Mouse (Mus musculus): Measurements from ENCODE around the gene Irak1bp1.

Gene Irak1bp1

DNA sequence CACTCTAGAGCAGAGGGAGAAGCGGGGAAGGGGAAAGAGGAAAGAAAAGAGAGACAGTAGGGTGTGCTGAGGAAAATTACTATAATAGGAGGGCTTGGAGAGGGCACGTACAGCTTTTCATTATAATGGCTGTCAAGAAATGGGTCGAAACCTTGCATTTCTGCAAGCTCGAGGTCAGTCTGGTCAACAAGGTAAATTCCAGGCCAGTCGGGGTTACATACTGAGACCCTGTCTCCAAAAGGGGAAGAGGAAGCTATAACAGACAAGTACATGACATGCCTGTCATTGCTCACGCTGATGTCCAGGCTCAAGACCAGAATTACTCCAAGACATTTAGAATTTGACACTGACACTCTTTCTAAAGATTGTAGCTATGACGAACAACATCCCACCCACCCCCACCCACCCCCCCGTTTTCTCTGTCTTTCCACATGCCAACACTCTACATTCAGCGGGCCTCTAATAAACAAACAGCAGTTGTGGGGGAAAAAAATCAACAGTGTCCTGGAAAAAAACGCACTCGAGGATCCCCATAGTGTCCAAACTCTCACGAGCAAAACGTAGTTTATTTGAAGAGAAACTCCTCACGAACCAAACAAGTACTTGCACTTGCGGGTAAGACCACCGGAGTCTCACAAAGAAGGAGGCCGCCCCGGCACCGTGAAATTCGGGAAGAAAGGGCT lies at the start of gene Irak1bp1:
Gene Irak1bp1 (plus strand): TSS at position 534 of the 683 bp plus-strand sequence.
- 10% methylated on average over 20 of the region's 20 CpGs for WGBS

DNA sequence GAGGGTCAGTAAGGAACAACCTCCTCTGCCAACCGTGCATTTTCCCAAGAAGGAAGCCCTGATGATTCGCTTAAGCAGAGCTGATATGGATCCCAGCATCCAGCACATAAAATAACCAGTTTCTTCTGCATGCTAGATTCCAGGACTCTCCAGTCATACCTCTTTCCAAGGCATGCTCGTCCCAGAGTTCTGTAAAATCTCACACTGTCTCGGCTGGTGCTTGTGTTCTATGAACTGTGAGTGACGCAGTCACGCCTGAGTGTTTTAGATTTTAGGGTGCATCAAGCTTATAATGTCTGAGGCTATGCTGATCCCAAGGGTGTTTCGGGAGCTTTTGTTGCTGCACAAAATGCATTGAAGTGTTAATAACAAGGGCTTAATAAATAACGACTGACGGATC lies 41.0 kb upstream of the Irak1bp1 start:
- 46% methylated on average over 9 of the region's 9 CpGs for WGBS

DNA sequence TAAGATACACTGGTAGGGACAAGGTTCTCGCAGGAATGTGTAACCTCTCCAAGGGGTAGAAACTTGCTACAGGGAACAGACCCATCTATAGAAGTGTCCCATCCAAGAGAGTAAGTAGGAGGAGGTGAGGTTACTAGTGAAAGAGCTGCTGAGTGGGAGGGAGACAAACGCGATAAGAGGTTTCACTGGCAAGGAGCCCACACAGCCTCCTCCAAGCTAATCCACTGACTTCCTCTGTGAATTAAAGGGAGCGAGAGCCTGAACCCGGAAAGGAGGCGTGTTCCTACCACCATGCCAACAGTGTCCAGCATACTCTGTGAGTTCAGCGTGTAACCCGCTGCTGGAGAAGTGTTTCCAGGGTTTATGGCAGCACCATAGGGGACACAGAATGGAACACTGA lies 29.0 kb upstream of the Irak1bp1 start:
- WGBS, result 54% methylated on average over 8 of the region's 8 CpGs

DNA sequence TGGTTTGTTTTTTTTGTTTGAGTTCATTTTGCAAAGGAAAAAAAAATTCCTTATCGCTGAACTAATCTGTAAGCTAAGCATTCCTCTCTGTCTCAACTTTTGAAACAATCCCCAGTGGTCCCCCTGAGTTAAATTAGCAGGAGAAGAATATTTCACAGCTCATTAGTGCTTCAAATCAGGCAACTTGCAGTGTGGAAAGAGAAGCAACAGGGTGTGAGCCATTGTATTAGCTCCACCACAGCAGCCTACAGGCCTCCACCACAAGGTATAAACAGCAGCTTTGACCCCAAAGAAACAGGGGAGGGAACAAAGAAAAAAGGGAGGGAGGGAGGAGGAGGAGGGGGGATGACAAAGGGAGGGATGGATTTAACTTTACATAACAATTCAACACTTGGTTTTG lies 22.2 kb upstream of the Irak1bp1 start:
- 46% methylated on average over 1 of the region's 1 CpGs for WGBS

DNA sequence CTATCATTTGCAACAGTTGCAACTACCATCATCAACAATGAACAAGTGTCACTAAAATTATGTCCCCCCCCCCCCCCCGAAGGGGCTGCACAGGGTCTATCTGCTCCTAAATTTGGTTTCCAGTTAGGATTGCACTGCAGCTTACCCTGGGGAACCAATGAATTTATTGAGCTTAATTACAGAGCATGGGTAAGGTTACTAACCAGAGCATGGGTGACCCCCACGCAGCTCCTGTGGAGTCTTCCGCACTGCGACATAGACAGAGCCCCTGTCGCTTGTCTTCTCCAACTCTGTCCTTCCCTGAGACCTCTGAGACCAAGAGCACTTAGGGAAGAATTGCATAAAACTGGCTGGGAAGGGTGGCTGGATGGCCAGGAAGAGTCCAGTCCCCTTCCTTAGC lies 21.7 kb upstream of the Irak1bp1 start:
- WGBS, result 62% methylated on average over 5 of the region's 5 CpGs

DNA sequence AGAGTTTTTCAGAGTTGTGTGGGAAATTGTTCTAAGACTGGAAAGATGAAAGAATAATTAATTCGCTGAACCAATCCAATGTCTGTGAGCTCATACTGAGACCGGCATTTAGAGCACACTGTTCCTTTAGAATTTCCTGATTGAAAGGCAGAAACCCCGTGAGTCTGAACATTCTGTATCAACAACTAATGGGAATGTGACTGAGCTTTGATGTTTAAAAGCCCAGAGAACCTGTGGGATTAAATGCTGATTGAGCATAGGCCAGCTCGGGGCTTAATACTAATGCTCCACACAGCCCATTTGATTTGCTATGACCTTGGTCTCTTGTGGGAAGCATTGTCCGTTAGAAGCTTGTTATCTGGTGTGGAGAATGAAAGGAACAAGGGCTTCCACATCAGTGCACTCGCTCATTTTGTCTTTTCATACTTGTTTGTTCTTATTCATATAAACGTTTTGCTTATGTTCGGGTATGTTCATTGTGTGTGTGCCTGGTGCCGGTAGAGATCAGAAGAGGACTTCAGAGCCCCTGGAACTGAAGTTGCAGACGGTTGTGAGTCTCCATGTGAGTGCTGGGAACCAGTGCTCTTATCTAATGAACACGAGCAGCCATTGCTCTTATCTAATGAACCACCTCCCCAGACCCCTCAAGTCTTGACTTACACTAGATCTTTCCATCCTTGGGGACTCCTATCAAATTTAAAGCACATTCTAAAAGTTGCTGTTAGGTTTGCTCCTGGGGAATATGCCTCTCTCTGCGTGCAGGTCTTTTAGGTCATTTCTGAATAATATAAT lies 17.0 kb upstream of the Irak1bp1 start:
- 56% methylated on average over 12 of the region's 12 CpGs for WGBS

DNA sequence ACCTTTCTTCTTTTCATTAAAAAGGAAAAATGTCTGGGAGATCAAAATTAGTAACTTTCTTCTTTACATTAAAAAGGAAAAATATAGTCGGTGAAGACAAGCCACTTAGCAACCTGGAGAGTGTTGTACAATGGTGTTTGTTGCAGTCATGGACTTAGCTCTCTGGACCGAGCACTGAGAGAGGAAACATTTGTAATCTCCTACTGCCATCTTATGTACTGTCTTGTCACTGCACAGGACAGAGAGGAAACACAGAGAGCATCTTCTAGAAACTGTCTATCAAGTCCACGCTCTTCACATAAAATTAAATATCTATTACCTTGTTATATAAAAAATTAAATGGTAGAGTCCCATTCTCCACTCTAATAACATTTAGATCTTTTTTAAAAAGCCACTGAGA lies 14.8 kb upstream of the Irak1bp1 start:
- 26% methylated on average over 3 of the region's 3 CpGs for WGBS

DNA sequence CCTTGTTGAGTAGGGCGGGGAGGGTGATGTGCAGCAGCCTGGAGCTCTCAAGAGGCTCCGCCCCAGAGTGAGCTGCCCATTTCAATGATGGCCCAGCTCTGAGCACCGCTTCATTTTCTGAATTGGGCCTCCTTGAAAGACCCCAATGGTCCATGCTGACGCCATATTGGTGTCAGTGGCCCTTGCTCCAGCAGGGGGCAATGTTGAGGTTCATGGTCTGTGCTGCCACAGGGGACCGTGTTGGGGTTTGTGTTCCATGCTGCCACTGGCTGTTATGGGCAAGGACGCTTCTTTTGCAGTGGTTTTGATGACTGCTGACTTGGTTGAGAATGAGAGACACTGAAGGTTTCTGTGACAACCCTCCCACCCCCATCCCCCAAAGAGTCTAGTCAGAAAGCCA lies 2.9 kb upstream of the Irak1bp1 start:
- WGBS, result 95% methylated on average over 6 of the region's 6 CpGs

DNA sequence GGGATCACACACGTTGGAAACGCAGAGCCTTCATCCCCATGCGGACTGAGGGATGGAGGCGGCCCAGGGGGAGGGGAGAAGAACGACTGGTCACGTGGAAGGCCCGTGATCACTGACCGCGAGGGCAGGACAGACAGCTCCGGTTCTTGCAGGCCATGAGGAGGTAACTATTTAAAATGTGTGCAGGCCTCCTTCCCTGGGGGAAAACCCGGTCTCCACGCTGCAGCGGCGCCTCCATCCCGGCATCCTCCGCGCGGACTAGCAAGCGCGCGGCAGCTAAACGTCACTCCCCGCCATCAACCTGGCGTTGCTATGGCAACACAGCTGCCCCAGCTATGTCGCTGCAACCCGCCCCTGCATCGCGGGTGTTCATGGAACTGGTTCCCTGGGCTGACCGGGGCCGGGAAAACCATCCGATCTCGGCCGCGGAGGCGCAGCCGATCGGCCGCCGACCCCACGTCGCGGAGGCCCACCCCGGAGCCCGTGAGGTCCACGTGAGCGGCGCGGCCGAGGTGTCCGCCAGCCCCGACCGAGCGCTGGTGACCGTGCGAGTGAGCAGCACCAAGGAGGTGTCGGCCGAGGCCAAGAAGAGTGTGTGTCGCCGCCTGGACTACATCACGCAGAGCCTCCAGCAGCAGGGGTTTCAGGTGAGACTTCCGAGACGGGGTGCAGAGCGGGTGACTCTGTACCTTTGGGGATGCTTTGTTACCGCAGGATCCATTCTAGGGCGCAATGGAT lies 522 bp downstream of the Irak1bp1 start:
- under 1% methylated on average over 65 of the region's 65 CpGs for WGBS

DNA sequence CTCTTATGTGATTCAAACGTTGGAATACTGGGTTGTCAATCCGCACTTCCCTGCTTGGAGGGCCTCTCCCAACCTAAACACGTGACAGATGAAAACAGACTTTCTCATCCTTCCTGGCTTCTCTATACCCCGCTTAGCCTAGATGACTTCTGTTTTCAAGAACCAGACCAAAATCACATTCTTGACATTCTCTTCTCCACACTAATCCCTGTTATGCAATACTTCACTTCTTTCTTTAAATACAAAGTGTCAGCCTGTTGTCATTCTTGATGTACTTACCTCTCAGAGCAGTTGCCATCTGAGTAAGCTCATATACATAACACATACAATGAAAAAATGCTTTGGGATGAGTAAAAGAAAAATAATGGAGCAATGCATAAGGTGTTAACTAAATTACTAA lies 2.6 kb downstream of the Irak1bp1 start:
- 42% methylated on average over 4 of the region's 4 CpGs for WGBS

DNA sequence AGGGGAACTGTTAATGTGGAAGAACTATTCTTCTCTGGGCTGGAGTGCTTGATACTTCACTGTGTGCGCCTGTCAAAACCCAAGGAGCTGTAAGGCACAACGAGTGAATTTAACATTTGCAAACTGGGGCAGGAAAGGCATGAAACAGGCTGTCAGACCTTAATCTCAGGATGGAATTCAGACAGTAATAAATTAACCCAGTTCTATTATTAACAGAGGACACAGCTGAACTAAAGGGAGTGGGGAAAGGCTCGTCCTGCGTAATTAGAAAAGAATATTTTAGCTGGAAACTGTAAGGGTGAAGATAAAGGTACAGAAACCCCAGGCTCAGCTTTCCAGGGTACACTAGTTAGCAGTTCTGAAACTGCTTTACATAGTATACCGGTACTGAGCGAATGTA lies 6.6 kb downstream of the Irak1bp1 start:
- 60% methylated on average over 6 of the region's 6 CpGs for WGBS

DNA sequence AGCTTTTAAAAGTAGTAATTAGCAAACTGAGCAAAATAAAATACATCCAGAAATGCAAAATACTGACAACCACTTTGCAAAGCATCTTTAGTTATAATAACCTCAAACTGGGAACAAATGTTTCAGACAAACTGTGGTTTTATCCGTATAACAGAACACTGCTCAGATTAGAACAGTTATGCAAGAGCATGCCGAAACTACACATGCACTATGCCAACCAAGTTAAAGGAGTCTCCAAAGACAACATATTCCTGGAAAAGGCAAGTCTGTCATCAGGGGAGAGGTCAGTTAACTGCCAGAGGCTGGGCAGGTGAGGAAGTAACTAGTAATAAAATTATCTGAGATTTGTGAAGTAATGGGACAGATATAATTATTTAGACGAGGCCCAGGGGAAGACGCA lies 13.3 kb downstream of the Irak1bp1 start:
- 54% methylated on average over 4 of the region's 4 CpGs for WGBS

DNA sequence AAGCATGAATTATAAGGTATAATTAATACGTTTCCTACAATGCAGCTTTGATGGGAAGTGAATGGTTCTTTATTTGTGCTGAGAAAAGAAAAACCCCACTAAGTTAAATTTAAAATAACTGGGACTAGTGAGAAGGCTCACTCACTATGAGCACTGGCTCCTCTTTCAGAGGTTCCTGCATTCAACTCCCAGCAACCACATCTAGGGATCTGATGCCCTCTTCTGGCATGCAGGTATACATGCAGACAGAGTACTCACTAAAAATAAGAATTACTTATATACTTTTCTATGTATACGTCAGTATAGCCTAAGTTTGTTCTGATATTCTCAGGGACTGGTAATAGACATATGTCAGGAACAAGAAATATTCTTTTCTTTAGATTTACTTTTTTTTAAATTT lies 24.7 kb downstream of the Irak1bp1 start:
- 38% methylated on average over 2 of the region's 2 CpGs for WGBS

DNA sequence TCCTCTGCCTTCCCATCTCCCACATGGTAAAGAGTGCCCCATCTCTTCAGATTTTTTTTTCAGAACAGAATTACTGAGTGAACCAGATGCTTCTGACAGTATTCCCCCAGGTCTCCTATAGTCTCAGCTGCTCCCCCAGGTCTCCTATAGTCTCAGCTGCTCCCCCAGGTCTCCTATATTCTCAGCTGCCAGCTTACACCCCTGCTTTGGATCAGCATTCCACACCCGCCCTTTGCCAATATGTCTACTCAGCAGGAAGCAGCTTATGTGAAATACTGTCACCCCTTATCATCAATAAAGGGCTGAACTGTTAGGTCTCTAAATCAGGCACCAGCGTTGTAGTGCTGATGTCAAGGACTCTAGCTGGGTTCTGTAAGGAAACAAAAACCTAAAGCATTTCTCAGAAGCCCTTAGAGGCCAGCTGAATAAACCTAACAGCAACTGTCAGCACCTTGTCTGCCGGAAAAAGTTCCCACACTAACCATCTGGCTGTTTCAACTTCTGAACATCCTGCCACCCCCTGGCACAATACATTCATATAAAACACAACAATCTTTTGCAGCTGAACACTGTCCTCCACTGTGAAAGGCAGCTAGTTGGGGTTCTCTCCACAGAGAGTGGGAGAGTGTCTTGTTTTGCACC lies 25.8 kb downstream of the Irak1bp1 start:
- WGBS, result 25% methylated on average over 3 of the region's 3 CpGs

DNA sequence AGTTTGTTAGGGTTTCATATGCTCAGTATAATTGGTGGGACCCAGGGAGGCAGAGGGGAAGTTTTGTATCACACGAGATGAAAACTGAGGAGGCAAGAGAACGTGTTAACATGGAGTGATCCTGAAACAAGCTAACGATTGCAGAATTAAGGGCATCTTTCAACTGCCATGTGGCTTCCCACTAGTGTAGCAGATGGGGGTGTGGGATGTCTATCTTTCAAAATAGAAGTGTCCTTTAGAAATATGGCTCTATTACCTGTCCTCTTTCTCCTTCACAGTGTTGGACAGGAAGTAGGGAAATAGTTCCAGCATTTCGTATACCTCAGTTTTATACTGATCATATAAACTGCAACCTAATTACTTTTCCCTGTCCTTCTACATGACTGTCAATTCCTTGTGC lies 26.9 kb downstream of the Irak1bp1 start:
- 57% methylated on average over 4 of the region's 4 CpGs for WGBS

DNA sequence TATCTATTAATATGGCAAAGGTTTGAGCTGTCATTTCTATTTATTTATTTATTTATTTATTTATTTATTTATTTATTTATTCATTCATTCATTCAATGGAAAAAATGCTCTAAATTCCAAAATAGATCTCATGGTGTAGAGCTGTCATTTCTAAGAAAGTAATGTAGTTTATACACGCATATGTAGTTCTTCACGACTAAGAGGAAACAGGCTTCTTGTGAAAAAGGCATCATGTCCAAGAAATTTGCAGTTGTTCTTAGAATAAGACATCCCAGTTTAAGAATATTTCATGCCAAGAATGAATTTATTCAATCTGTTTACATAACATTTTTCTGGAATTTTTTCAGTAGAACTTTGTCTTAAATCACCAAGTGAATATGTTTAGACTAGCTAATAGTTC lies 31.5 kb downstream of the Irak1bp1 start:
- 56% methylated on average over 2 of the region's 2 CpGs for WGBS

DNA sequence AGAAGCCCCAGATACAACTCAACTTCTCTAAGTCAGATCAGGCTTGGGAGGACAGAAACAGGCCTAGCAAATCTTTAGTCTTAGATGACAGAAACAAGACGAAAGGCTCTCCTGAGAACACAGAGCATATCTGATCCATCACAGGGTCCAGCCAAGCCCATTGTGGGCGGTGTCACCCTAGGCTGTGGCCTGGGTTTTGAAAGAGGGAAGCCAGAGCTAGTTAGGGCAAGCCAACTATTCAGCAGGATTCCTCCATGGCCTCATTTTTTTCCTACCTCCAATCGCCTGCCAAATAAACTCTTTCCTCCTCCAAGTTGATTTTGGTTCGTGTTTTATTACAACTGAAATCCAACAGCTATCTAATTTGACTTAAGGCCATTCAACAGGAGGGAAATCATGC lies 32.0 kb downstream of the Irak1bp1 start:
- WGBS, result 60% methylated on average over 4 of the region's 4 CpGs

DNA sequence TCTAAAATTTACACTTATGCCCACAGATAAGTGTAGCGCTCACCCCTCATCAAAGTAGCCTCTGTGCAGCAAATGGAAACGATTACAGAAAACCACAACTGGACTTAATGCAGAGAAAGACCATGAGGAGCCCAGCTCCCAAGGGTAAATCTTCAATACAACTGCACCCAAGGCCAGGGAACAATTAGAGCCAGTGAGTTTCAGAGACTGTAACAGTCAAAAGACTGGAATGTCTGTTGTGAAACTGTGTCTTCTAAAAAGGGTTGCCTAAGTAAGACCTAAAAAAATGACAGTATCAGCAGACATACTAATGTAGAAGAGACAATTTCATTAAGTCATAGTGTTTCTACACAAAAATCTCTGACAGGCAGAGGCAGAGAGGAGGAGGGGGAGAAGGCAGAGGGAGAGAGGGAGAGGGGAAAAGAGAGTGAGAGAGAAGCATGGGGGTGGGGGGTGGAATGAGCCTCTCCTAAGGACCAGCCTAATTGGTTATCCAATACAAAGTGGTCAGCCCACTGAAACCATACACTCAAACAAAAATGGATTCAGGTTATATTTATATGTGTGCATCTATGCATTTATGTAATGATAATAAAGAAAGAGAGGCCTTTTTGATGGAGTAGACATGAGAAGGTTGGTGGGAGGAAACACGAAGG lies 32.6 kb downstream of the Irak1bp1 start:
- 67% methylated on average over 3 of the region's 3 CpGs for WGBS

DNA sequence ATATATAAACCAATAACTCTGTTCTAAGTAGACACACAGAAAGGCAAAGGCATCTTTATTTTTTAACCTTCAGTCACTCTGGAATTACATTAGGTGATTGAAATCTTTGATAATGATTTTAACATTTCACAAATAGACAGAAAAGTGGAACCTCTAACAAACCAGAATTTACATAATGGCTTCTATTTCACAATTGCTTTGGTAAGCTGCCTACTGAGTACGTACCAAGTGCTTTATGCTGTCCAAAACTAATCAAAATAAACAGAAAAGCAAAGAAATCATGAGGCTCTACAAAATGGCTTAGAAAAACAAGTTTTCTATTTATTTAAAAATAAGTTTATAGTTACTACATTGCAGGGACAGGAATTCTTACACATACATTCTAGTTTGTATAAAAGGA lies 36.8 kb downstream of the Irak1bp1 start:
- 48% methylated on average over 1 of the region's 1 CpGs for WGBS

DNA sequence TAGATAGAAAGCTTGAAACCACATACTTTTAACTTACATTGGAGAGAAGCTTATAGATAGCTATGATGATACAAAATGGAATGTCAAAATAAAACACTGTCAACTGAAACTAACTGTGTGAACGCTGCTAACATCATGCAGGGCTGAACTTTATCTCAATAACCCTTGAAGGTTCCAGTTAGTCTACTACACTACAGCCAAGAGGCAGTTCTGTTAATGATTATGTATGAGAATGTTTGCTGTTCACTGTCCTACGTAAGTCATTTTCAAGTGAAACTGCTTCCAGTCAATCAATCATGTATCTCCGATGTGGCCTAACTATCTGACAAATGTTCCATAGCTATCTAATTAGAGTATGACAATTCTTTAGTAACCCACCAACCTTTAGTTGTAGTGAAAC lies 38.4 kb downstream of the Irak1bp1 start:
- 83% methylated on average over 3 of the region's 3 CpGs for WGBS

DNA sequence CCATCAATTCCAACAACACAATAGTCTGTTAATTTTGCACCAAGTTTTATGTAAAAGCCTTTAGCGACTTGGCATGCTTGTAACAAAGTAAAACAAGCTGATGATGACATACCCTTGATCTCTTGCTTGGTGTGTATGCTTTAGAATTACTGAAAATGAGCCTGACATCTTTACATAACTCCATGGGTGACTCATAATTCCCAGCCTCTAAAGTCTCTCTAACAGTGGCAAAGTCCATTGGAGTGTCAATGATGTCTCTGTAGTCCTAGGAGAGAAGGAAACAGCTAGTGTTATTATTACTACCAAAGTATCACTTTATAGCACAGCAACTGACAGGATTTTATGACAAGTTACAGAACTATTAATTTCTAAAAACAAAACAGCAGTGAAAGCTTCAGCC lies 47.7 kb downstream of the Irak1bp1 start:
- WGBS, result 82% methylated on average over 1 of the region's 1 CpGs

All from cerebral cortex, adult 2 months (tissue).